Mouse (Mus musculus) midbrain, embryonic 10.5 days (tissue): Measurements from ENCODE around the gene Lyrm9. TPM values are rescaled to one million over a fixed set of nuclear protein-coding genes. Genes with fewer than 3 reads are reported as not detected.

ENCODE experiments used
- DNase-seq: peaks from one replicate; pipeline ENCODE4 v3.0.0-alpha.2; 2017; ENCODE audit warnings: low spot score
- H3K27ac ChIP-seq: fragments of 300-500 bp; sonication (generic); replicated peaks from 2 replicates; pipeline ENCODE4 v1.5.1; 2016; ENCODE audit warnings: mild to moderate bottlenecking
- H3K27me3 ChIP-seq: fragments of 300-500 bp; sonication (generic); 2 replicates; pipeline ENCODE4 v1.6.1; 2016; ENCODE audit warnings: low read depth, mild to moderate bottlenecking; ENCODE audit not compliant: poor library complexity, severe bottlenecking
- H3K36me3 ChIP-seq: fragments of 300-500 bp; sonication (generic); 2 replicates; pipeline ENCODE4 v1.6.1; 2016; ENCODE audit warnings: mild to moderate bottlenecking, moderate library complexity
- H3K4me1 ChIP-seq: fragments of 300-500 bp; sonication (generic); 2 replicates; pipeline ENCODE4 v1.6.1; 2016
- H3K4me3 ChIP-seq: fragments of 300-500 bp; sonication (generic); 2 replicates; pipeline ENCODE4 v1.5.1; 2016; ENCODE audit warnings: mild to moderate bottlenecking, moderate library complexity
- H3K9me3 ChIP-seq: fragments of 300-500 bp; sonication (generic); replicated peaks from 2 replicates; pipeline ENCODE4 v1.6.1; 2016; ENCODE audit warnings: mild to moderate bottlenecking
- WGBS: fragments of 180-500 bp; shearing (Covaris S2); methylation state at CpG from one replicate; pipeline ENCODE4 v1.1.7; 2016; 5-methylcytosine and 5-hydroxymethylcytosine counted together
- polyA plus RNA-seq: library from polyadenylated mRNA; unstranded; fragments of >200 nt; fragmentation: Nextera tagmentation; extraction: Ambion mirVana; gene quantifications from 2 replicates; pipeline ENCODE4 v1.2.1, GENCODE M21; 2016

Lyrm9 gene
- polyA plus RNA-seq, 1 experiment from 2014 or later, result 21.8 TPM

GRCm38 (mm10) chr11:78820337-78821000 lies 5.9 kb upstream of the Lyrm9 start:
- H3K4me1 ChIP-seq, result peaks cover 52% of the 10 kb centered on the region
- H3K27ac ChIP-seq, result peak overlapping the region; percentile 61
- peaks cover 35% of the 10 kb centered on the region for H3K27me3 ChIP-seq
- no peaks in the 10 kb centered on the region for H3K36me3 ChIP-seq
- no peaks in the 10 kb centered on the region for H3K9me3 ChIP-seq
- no peak overlapping the region for H3K4me3 ChIP-seq
- DNase-seq, result peak; percentile 37
- 39% methylated on average over 12 of the region's 12 CpGs for WGBS

- peak; percentile 48 for DNase-seq
- Histone ChIP-seq H3K27ac (no peak overlapping the region), H3K36me3 (no peaks in the 10 kb centered on the region), H3K27me3 (peaks cover 28% of the 10 kb centered on the region), H3K4me3 (no peak overlapping the region), H3K9me3 (no peaks in the 10 kb centered on the region), H3K4me1 (peaks cover 59% of the 10 kb centered on the region)
- WGBS, result 61% methylated on average over 13 of the region's 13 CpGs
Measured at GRCm38 (mm10) chr11:78822792-78823498, 3.4 kb upstream of the Lyrm9 start.

GRCm38 (mm10) chr11:78827546-78827945 lies 1.2 kb downstream of the Lyrm9 start:
- Histone ChIP-seq H3K27ac (0 out of 2 replicates have a peak overlapping the region, but pooled peaks have one; percentile 38), H3K4me3 (peak overlapping the region; percentile 22; the same call in 1 of the 2 replicates)
- 35% methylated on average over 7 of the region's 7 CpGs for whole genome bisulfite sequencing

GRCm38 (mm10) chr11:78828386-78828785 lies 2.0 kb downstream of the Lyrm9 start:
- Histone ChIP-seq H3K36me3 (no peaks in the 10 kb centered on the region), H3K4me1 (peaks cover 70% of the 10 kb centered on the region), H3K9me3 (no peaks in the 10 kb centered on the region), H3K27ac (no peak overlapping the region), H3K4me3 (no peak overlapping the region), H3K27me3 (no peaks in the 10 kb centered on the region)
- 54% methylated on average over 2 of the region's 2 CpGs for WGBS
- no peak for DNase-seq

More at GRCm38 (mm10) chr11:78827546-78827945, 1.2 kb downstream of the Lyrm9 start:
- H3K9me3 ChIP-seq, result no peaks in the 10 kb centered on the region
- no peaks in the 10 kb centered on the region for H3K36me3 ChIP-seq
- no peak for DNase-seq
- no peaks in the 10 kb centered on the region for H3K27me3 ChIP-seq
- H3K4me1 ChIP-seq, result peaks cover 65% of the 10 kb centered on the region

- WGBS, result 5% methylated on average over 6 of the region's 6 CpGs
- DNase-seq, result peak; percentile 48
- H3K9me3 ChIP-seq, result no peaks in the 10 kb centered on the region
- H3K27me3 ChIP-seq, result no peaks in the 10 kb centered on the region
- peaks cover 67% of the 10 kb centered on the region for H3K4me1 ChIP-seq
- H3K27ac ChIP-seq, result peak overlapping the region; percentile 64
- no peaks in the 10 kb centered on the region for H3K36me3 ChIP-seq
- H3K4me3 ChIP-seq, result no peak overlapping the region
Measured at GRCm38 (mm10) chr11:78829373-78829772, 3.0 kb downstream of the Lyrm9 start.

GRCm38 (mm10) chr11:78830180-78830579 lies 3.8 kb downstream of the Lyrm9 start:
- no peak for DNase-seq
- WGBS, result 63% methylated on average over 8 of the region's 8 CpGs
- H3K36me3 ChIP-seq, result no peaks in the 10 kb centered on the region
- peaks cover 67% of the 10 kb centered on the region for H3K4me1 ChIP-seq
- no peak overlapping the region for H3K4me3 ChIP-seq
- no peaks in the 10 kb centered on the region for H3K9me3 ChIP-seq
- no peaks in the 10 kb centered on the region for H3K27me3 ChIP-seq
- peak overlapping the region; percentile 64; the same call in 1 of the 2 replicates for H3K27ac ChIP-seq

GRCm38 (mm10) chr11:78831716-78832115 lies 5.3 kb downstream of the Lyrm9 start:
- no peaks in the 10 kb centered on the region for H3K9me3 ChIP-seq
- WGBS, result 81% methylated on average over 4 of the region's 4 CpGs
- H3K4me1 ChIP-seq, result peaks cover 56% of the 10 kb centered on the region
- no peaks in the 10 kb centered on the region for H3K27me3 ChIP-seq
- H3K4me3 ChIP-seq, result no peak overlapping the region
- H3K27ac ChIP-seq, result no peak overlapping the region
- H3K36me3 ChIP-seq, result no peaks in the 10 kb centered on the region
- no peak for DNase-seq

- H3K4me3 ChIP-seq, result no peak overlapping the region
- 92% methylated on average over 10 of the region's 10 CpGs for WGBS
- H3K4me1 ChIP-seq, result peaks cover 52% of the 10 kb centered on the region
- 0 out of 2 replicates have a peak overlapping the region, but pooled peaks have one; percentile 29 for H3K27ac ChIP-seq
- H3K9me3 ChIP-seq, result no peaks in the 10 kb centered on the region
- no peaks in the 10 kb centered on the region for H3K27me3 ChIP-seq
- no peaks in the 10 kb centered on the region for H3K36me3 ChIP-seq
- DNase-seq, result no peak
Measured at GRCm38 (mm10) chr11:78832117-78832726, 5.8 kb downstream of the Lyrm9 start.

- DNase-seq, result no peak
- peak overlapping the region; percentile 29; the same call in 1 of the 2 replicates for H3K27ac ChIP-seq
- 83% methylated on average over 13 of the region's 13 CpGs for WGBS
Measured at GRCm38 (mm10) chr11:78832816-78833314, 6.5 kb downstream of the Lyrm9 start.

GRCm38 (mm10) chr11:78836486-78836885 lies 10.1 kb downstream of the Lyrm9 start:
- Histone ChIP-seq H3K27ac (no peak overlapping the region), H3K4me1 (peaks cover 23% of the 10 kb centered on the region), H3K9me3 (peaks cover 4% of the 10 kb centered on the region; the same call in 1 of the 2 replicates), H3K4me3 (no peak overlapping the region), H3K27me3 (no peaks in the 10 kb centered on the region), H3K36me3 (peaks cover 17% of the 10 kb centered on the region)
- no peak for DNase-seq
- WGBS, result 91% methylated on average over 4 of the region's 4 CpGs

More at GRCm38 (mm10) chr11:78832816-78833314, 6.5 kb downstream of the Lyrm9 start:
- no peak overlapping the region for H3K4me3 ChIP-seq
- peaks cover 45% of the 10 kb centered on the region for H3K4me1 ChIP-seq
- H3K27me3 ChIP-seq, result no peaks in the 10 kb centered on the region
- no peaks in the 10 kb centered on the region for H3K9me3 ChIP-seq
- H3K36me3 ChIP-seq, result no peaks in the 10 kb centered on the region

- Histone ChIP-seq H3K4me3 (no peak overlapping the region), H3K27me3 (no peaks in the 10 kb centered on the region), H3K27ac (no peak overlapping the region; the same call in 1 of the 2 replicates), H3K36me3 (peaks cover 17% of the 10 kb centered on the region), H3K4me1 (peaks cover 9% of the 10 kb centered on the region), H3K9me3 (peaks cover 4% of the 10 kb centered on the region; the same call in 1 of the 2 replicates)
- peak; percentile 70 for DNase-seq
- WGBS, result 10% methylated on average over 11 of the region's 11 CpGs
Measured at GRCm38 (mm10) chr11:78837989-78838388, 11.6 kb downstream of the Lyrm9 start.

- Histone ChIP-seq H3K4me1 (peaks cover 8% of the 10 kb centered on the region), H3K27me3 (no peaks in the 10 kb centered on the region), H3K4me3 (no peak overlapping the region), H3K27ac (no peak overlapping the region; the same call in 1 of the 2 replicates), H3K9me3 (peaks cover 4% of the 10 kb centered on the region; the same call in 1 of the 2 replicates), H3K36me3 (peaks cover 17% of the 10 kb centered on the region)
- 90% methylated on average over 14 of the region's 14 CpGs for WGBS
- DNase-seq, result no peak
Measured at GRCm38 (mm10) chr11:78839491-78839890, 13.1 kb downstream of the Lyrm9 start.
